Comparison of ENCODE assay signal across 9 mouse cellular contexts in the genomic region with DNA sequence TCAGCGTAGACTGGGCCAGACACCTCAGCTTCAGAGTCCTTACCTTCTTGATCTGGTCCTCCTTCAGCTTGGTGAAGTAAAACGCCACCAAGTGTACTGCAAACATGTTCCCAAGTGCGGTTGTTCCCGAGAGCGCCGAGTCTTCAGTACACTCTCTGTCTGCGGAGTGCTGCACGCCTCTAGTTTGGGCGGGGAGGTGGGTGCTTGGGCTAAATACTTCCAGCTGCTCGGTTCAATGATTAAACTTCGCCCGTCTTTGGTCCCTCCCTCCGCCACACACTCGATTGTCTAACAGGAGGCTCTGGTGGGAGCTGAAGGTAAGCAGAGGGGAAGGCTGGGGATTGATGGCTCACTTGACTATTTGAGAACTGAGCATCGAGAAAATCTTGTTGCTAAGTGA. TPM values are rescaled to one million over a fixed set of nuclear protein-coding genes. Genes with fewer than 3 reads are reported as not detected.
A peak's percentile ranks its signal among the peaks of the same experiment; 100 is the strongest.
DNase-seq lines count a peak whose midpoint lies in the region; ATAC-seq lines count a peak whose summit lies in the region.
"Had no signal": no experiment of that assay in that cellular context is flagged by ENCODE, and none has a peak within 500 bp of the region (broad histone marks: within the 10 kb centered on the region; RNA-seq: fewer than 3 reads in every experiment).

A gene (minus strand): TSS at position 237 of the 400 bp plus-strand sequence.

- peak within 1 kb of the TSS; percentile 24; the same call in 1 of the 2 replicates for H3K9ac ChIP-seq in embryonic facial prominence, embryonic 12.5 days
- peak within 1 kb of the TSS; percentile 28; the same call in 1 of the 2 replicates for H3K9ac ChIP-seq in lung, embryonic 16.5 days (ENCODE audit: low read length)

- H3K4me3 ChIP-seq in embryonic facial prominence, embryonic 12.5 days, result no peak within 1 kb of the TSS
- no peak within 1 kb of the TSS for H3K4me3 ChIP-seq in lung, embryonic 16.5 days (ENCODE audit: low read length)

- no peaks in the 10 kb centered on the region for H3K9me3 ChIP-seq in embryonic facial prominence, embryonic 12.5 days
- H3K9me3 ChIP-seq in lung, embryonic 16.5 days (ENCODE audit: control insufficient read depth, low read length), result no peaks in the 10 kb centered on the region

- no peak for ATAC-seq in embryonic facial prominence, embryonic 12.5 days (ENCODE audit: insufficient number of reproducible peaks, insufficient read depth, low FRiP score, low TSS enrichment)
- ATAC-seq in lung, embryonic 16.5 days (ENCODE audit: low read depth), result peak; percentile 85

- peak; percentile 22 for DNase-seq in R1 (ENCODE audit: low read depth, low spot score)
- peak; percentile 29 to 36 for DNase-seq in kidney, postnatal 36 days
- DNase-seq in testis, postnatal 10 days (ENCODE audit: low spot score), result no peak
- no peak for DNase-seq in urinary bladder, postnatal 4 days (ENCODE audit: low spot score in 2 of 2)
- no peak for DNase-seq in ovary, adult 18-20 months (ENCODE audit: low spot score)
- DNase-seq: cerebellum, adult 8-10 months; gastrocnemius, postnatal 25 days had no signal

- peak within 1 kb of the TSS; percentile 29 for H3K4me2 ChIP-seq in embryonic facial prominence, embryonic 12.5 days (replicated peaks)
- no peak within 1 kb of the TSS for H3K4me2 ChIP-seq in lung, embryonic 16.5 days (ENCODE audit: low read depth, low read length)

- no peaks in the 10 kb centered on the region for H3K36me3 ChIP-seq in embryonic facial prominence, embryonic 12.5 days
- no peaks in the 10 kb centered on the region for H3K36me3 ChIP-seq in lung, embryonic 16.5 days (ENCODE audit: control insufficient read depth, insufficient read depth, low read length)

- H3K4me1 ChIP-seq in embryonic facial prominence, embryonic 12.5 days, result peaks cover 5% of the 10 kb centered on the region
- H3K4me1 ChIP-seq in lung, embryonic 16.5 days (replicated peaks; ENCODE audit: control insufficient read depth, insufficient read depth, low read length), result peaks cover 7% of the 10 kb centered on the region; the same call in 1 of the 2 replicates

- 20% methylated on average over 15 of the region's 15 CpGs for WGBS in embryonic facial prominence, embryonic 12.5 days
- WGBS in lung, embryonic 16.5 days, result 38% methylated on average over 15 of the region's 15 CpGs

- no peaks in the 10 kb centered on the region for H3K27me3 ChIP-seq in embryonic facial prominence, embryonic 12.5 days
- no peaks in the 10 kb centered on the region for H3K27me3 ChIP-seq in lung, embryonic 16.5 days (ENCODE audit: control insufficient read depth, insufficient read depth, low read depth, low read length)

- H3K27ac ChIP-seq in embryonic facial prominence, embryonic 12.5 days, result no peak within 1 kb of the TSS
- H3K27ac ChIP-seq in lung, embryonic 16.5 days (ENCODE audit: low read length), result peak within 1 kb of the TSS; percentile 88

RNA-seq across cellular contexts. Expression of the gene that starts here (rescaled TPM):
- 2.0 TPM in 2 replicates for polyA plus RNA-seq in embryonic facial prominence, embryonic 12.5 days (2016; fragmentation: Nextera tagmentation; extraction: Ambion mirVana)
- polyA plus RNA-seq in lung, embryonic 16.5 days (2015; fragmentation: Nextera tagmentation; extraction: Ambion mirVana), result 4.3 and 4.4 TPM in 2 replicates

Comparison
In these comparisons a context has a peak if more than half of its experiments do, and no peak if none do; other contexts are left out.
1. DNase-seq: peak in R1 (single experiment) and kidney, postnatal 36 days (2 of 2); none in testis, postnatal 10 days (single experiment), urinary bladder, postnatal 4 days (0 of 2) and ovary, adult 18-20 months (single experiment).